Mouse (Mus musculus): ENCODE results near the gene Spaca7. TPM values are rescaled to one million over a fixed set of nuclear protein-coding genes. Genes with fewer than 3 reads are reported as not detected.
"Not testable (repeated sequence)": the region's sequence is repeated elsewhere in the genome, so short reads cannot be mapped to it uniquely, and the experiment has no call there.

Spaca7 gene
- total RNA-seq, 2 experiments from 2014 or later: not detected

DNA sequence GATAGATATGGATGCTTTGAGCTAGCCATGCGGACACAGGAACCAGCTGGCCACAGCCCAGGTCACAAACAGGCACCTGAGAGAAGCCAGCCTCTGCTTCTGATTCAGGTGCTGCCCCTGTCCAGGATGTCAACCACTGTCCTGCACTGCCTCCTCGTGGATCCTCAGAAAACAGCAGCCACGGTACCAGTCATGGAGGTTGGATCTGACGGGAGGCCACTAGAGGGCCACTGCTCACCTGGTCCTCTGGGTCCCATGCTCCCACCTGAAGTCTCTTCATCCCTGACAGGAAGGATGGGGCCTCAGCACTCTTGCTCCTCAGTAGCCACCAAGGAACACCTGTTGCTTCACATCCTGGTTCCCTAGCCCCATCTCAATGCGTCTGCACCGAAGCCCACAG, 34.4 kb downstream of the Spaca7 start:
- intact Hi-C loops (cut with DNase I; ENCODE audit: low total_unique reads): loop anchor here (5.0 to 10.0 kb wide), 2 partner anchors 70 to 652 kb away; no protein-coding TSS in a partner anchor
- peak; percentile 49 for DNase-seq

DNA sequence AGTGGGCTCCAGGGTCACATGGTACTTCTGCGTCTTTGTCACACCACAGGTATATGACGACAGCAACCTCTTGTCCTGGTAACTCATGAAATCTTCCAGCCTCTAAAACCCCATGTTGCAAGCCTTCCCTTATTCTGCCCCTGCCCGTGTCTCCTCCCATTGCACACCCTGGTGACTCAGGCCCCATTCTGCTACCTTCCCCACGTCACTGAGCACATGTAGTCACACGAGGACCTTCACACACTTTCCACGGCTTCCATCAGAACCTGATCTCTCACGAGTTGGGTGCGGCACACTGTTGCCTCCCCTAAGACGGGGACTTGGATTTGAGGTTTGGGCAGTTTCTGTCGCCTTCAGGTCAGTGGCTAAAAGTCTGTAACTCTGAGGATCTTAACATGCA, 36.0 kb downstream of the Spaca7 start:
- intact Hi-C loops (cut with DNase I; ENCODE audit: low total_unique reads): loop anchor here (5.0 to 10.0 kb wide), 2 partner anchors 68 to 654 kb away; no protein-coding TSS in a partner anchor
- DNase-seq: no peak

- intact Hi-C loops (cut with DNase I; ENCODE audit: low total_unique reads): loop anchor here (5.0 to 10.0 kb wide), 2 partner anchors 67 to 655 kb away; no protein-coding TSS in a partner anchor
- no peak for DNase-seq
These were observed 37.1 kb downstream of the Spaca7 start for GRCm38 (mm10) chr8:12609752-12610449.

GRCm38 (mm10) chr8:12613201-12613600, 40.4 kb downstream of the Spaca7 start:
- DNase-seq: no peak
- intact Hi-C loops (cut with DNase I; ENCODE audit: low total_unique reads): no loop called here

- DNase-seq; intact Hi-C loops (cut with DNase I; ENCODE audit: low total_unique reads): not testable (repeated sequence)
These were observed 44.5 kb downstream of the Spaca7 start for GRCm38 (mm10) chr8:12617369-12617768.

- intact Hi-C loops (cut with DNase I; ENCODE audit: low total_unique reads): no loop called here
These were observed 48.9 kb downstream of the Spaca7 start for GRCm38 (mm10) chr8:12621550-12622222.

GRCm38 (mm10) chr8:12625890-12626289, 53.1 kb downstream of the Spaca7 start:
- intact Hi-C loops (cut with DNase I; ENCODE audit: low total_unique reads): no loop called here
- DNase-seq: no peak

More at GRCm38 (mm10) chr8:12621550-12622222, 48.9 kb downstream of the Spaca7 start:
- DNase-seq: no peak

DNA sequence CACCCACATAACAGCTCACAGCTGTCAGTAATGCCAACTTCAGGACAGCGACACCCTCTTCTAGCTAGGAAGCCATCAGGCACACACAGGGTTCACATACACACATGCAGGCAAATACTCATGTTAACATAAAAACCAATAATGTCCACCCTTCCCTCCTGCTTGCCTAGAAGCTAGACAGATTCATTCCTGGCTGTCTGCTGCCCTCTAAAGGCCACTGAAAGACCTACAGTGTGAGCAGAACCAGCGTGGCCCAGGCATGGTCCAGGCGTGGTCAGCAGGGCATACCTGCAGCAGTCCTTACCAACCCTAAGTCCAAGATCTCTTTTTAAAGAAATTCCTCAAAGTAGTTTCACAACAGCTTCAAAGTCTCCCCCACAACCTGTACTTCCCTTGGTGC, 56.2 kb downstream of the Spaca7 start:
- peak; percentile 22 for DNase-seq
- intact Hi-C loops (cut with DNase I; ENCODE audit: low total_unique reads): no loop called here

GRCm38 (mm10) chr8:12635366-12635765, 62.5 kb downstream of the Spaca7 start:
- no peak for DNase-seq
- intact Hi-C loops (cut with DNase I; ENCODE audit: low total_unique reads): no loop called here

DNA sequence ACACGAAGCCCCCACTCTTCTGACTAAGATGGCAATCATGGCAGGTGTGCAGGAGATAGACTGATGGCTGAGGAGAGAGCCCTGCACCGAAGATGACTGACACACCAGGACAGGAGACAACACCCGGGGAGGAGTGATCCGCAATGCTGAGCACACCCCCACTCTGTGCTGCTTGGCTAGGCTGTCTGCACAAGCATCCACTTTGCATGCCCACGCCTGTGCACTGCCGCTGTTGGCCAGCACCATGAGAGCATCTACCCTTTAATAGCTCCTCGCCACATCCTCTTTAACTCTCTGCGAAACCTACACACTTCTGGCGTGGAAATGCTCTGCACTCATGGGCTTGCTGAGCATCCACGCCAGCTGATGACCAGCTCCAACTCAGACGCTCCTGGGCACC, 65.6 kb downstream of the Spaca7 start:
- DNase-seq: no peak
- intact Hi-C loops (cut with DNase I; ENCODE audit: low total_unique reads): no loop called here

DNA sequence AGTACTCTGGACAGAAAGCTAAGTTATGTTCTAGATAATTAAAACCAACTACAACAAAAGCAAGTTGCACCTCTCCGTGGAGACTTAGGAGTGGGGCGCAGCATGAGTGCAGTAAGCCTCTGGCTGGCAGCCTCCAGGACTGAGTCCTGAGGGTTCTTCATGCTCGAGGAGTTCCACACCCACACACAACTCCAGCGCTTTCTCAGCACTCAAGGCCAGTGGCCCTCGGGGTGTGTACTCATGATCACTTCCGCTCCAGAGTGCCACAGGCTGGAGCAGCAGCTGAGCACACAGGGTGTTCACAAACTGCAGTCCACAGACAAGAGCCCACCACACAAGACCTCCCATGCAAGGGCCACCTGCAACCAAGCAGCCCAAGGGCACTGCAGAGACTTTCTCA, 68.7 kb downstream of the Spaca7 start:
- intact Hi-C loops (cut with DNase I; ENCODE audit: low total_unique reads): no loop called here
- DNase-seq: no peak

DNA sequence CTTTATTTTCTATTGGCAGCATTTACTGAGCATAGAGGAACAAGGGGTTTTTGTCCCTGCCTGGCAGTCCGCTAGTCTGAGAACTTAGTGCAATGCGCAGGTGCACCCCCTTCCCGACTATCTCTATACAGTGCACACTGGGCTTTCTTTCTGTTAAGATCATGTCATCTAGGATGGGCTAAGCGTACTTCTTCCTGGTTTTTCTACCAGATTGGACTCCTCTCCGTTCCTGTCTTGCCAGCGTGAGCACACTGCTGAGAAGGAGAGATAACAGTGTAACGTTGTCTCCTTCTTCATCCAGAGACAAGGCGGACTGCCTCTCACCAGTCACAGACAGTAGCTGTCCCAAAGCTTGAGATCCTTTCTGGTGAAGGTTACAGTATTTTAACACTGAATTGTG, 71.5 kb downstream of the Spaca7 start:
- intact Hi-C loops (cut with DNase I; ENCODE audit: low total_unique reads): no loop called here
- DNase-seq: no peak

DNA sequence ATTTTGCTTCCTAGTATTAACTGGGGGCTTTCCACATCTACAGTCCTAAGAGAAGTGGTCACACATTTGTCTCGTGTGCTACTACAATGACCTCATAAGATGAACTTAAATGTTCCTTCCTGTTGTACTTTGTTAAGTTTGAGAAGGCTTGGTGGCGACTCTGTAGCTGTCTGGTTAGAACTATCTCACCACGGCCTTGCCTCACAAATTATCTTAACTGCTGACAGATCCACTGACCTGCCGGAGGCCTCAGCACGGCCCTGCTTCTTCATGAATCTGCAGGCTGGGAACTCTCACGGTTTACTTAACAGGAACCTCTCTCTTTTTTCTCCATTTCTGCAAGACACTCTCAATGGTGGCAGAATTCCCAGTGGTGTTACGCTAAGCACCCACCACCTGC, 72.1 kb downstream of the Spaca7 start:
- no peak for DNase-seq
- intact Hi-C loops (cut with DNase I; ENCODE audit: low total_unique reads): no loop called here

GRCm38 (mm10) chr8:12646536-12646935, 73.7 kb downstream of the Spaca7 start:
- intact Hi-C loops (cut with DNase I; ENCODE audit: low total_unique reads): no loop called here
- no peak for DNase-seq

- no peak for DNase-seq
- intact Hi-C loops (cut with DNase I; ENCODE audit: low total_unique reads): no loop called here
These were observed 76.1 kb downstream of the Spaca7 start for GRCm38 (mm10) chr8:12648951-12649350.

Other genes starting within 250 kb of the Spaca7 start
- gene Sox1, start 177.7 kb upstream of the Spaca7 start, total RNA-seq (2021): not detected
- 1 to 10 TPM; 8.9 to 9.5 TPM for gene Tubgcp3, start 99.2 kb downstream of the Spaca7 start, total RNA-seq (2021)
- 10 to 100 TPM; 21.8 to 23.4 TPM for gene Atp11a, start 184.0 kb downstream of the Spaca7 start, total RNA-seq (2021)

Data from gastrocnemius, postnatal 14 days (tissue).